Mouse (Mus musculus) thymus, adult 2 months (tissue): ENCODE results near the gene Gstm5. TPM values are rescaled to one million over a fixed set of nuclear protein-coding genes. Genes with fewer than 3 reads are reported as not detected.
"Not testable (repeated sequence)": the region's sequence is repeated elsewhere in the genome, so short reads cannot be mapped to it uniquely, and the experiment has no call there.

Source experiments
- DNase-seq: peaks from one replicate; pipeline ENCODE4 v3.0.0; 2021
- H3K27ac ChIP-seq: fragments of 200-500 bp; 2 replicates; pipeline ENCODE4 v1.5.1; 2012; ENCODE audit warnings: low read length, control low read depth; ENCODE audit not compliant: control insufficient read depth, insufficient read depth
- H3K27me3 ChIP-seq: fragments of 200-500 bp; 2 replicates; pipeline ENCODE4 v1.6.1; 2012; ENCODE audit warnings: mild to moderate bottlenecking, low read length, moderate library complexity, mixed read lengths; ENCODE audit not compliant: control insufficient read depth, insufficient read depth
- H3K36me3 ChIP-seq: fragments of 200-500 bp; 2 replicates; pipeline ENCODE4 v1.6.1; 2012; ENCODE audit warnings: mild to moderate bottlenecking, low read length, moderate library complexity; ENCODE audit not compliant: control insufficient read depth, insufficient read depth
- H3K4me1 ChIP-seq: fragments of 200-500 bp; replicated peaks from 2 replicates; pipeline ENCODE4 v1.6.1; 2012; ENCODE audit warnings: low read length; ENCODE audit not compliant: control insufficient read depth, insufficient read depth
- H3K4me3 ChIP-seq: fragments of 200-500 bp; 2 replicates; pipeline ENCODE4 v1.5.1; 2012; ENCODE audit warnings: mild to moderate bottlenecking, low read length, control low read depth, moderate library complexity; ENCODE audit not compliant: control insufficient read depth, insufficient read depth
- CTCF ChIP-seq: fragments of 200-500 bp; IDR thresholded peaks from 2 replicates; pipeline ENCODE4 v1.5.1; 2012; ENCODE audit warnings: mild to moderate bottlenecking, control low read depth, low read length, moderate library complexity, borderline replicate concordance; ENCODE audit not compliant: control insufficient read depth, poor library complexity, insufficient read depth; ENCODE audit errors: extremely low read depth
- POLR2A ChIP-seq: fragments of 200-500 bp; IDR thresholded peaks from 2 replicates; pipeline ENCODE4 v1.6.1; 2012; ENCODE audit warnings: mild to moderate bottlenecking, low read length, control low read depth, moderate library complexity; ENCODE audit not compliant: control insufficient read depth, poor library complexity, insufficient read depth; ENCODE audit errors: extremely low read depth
- WGBS: fragments of 180-500 bp; shearing (Covaris S2); methylation state at CpG from one replicate; pipeline ENCODE4 v1.1.7; 2018; 5-methylcytosine and 5-hydroxymethylcytosine counted together
- polyA plus RNA-seq: library from polyadenylated mRNA; depleted of rRNA; stranded (reverse); fragments of >200 nt; gene quantifications from 2 replicates; pipeline ENCODE4 v1.2.3, GENCODE M21; 2012

The Gstm5 gene
- polyA plus RNA-seq, 1 experiment = 6.2 TPM

GRCm38 (mm10) chr3:107852786-107853185, 42.8 kb upstream of the Gstm5 start:
- no peak for DNase-seq
- TF ChIP-seq POLR2A = no peak
- no peak for TF ChIP-seq CTCF
- Histone ChIP-seq H3K4me1 (no peaks in the 10 kb centered on the region), H3K27me3 (no peaks in the 10 kb centered on the region), H3K4me3 (no peak overlapping the region), H3K27ac (no peak overlapping the region), H3K36me3 (no peaks in the 10 kb centered on the region)
- 19% methylated on average over 7 of the region's 7 CpGs for WGBS

GRCm38 (mm10) chr3:107853232-107854181, 42.1 kb upstream of the Gstm5 start:
- TF ChIP-seq POLR2A = no peak
- no peak for TF ChIP-seq CTCF
- Histone ChIP-seq H3K4me1 (no peaks in the 10 kb centered on the region), H3K27ac (no peak overlapping the region), H3K27me3 (no peaks in the 10 kb centered on the region), H3K4me3 (no peak overlapping the region), H3K36me3 (no peaks in the 10 kb centered on the region)
- 57% methylated on average over 17 of the region's 17 CpGs for WGBS
- no peak for DNase-seq

- Histone ChIP-seq H3K4me3 (no peak overlapping the region), H3K4me1 (no peaks in the 10 kb centered on the region), H3K27me3 (no peaks in the 10 kb centered on the region), H3K36me3 (no peaks in the 10 kb centered on the region), H3K27ac (no peak overlapping the region)
- DNase-seq = no peak
- no peak for TF ChIP-seq CTCF
- no peak for TF ChIP-seq POLR2A
- 94% methylated on average over 13 of the region's 13 CpGs for WGBS
Measured at GRCm38 (mm10) chr3:107855368-107855767, 40.3 kb upstream of the Gstm5 start.

GRCm38 (mm10) chr3:107857646-107858045, 38.0 kb upstream of the Gstm5 start:
- Histone ChIP-seq H3K27ac (no peak overlapping the region), H3K4me1 (no peaks in the 10 kb centered on the region), H3K4me3 (no peak overlapping the region), H3K36me3 (no peaks in the 10 kb centered on the region), H3K27me3 (no peaks in the 10 kb centered on the region)
- no peak for DNase-seq
- 84% methylated on average over 6 of the region's 6 CpGs for WGBS
- TF ChIP-seq CTCF (no peak), POLR2A (no peak)

- H3K27me3 ChIP-seq, H3K36me3 ChIP-seq, H3K4me1 ChIP-seq, DNase-seq, H3K27ac ChIP-seq, H3K4me3 ChIP-seq: not testable (repeated sequence)
- WGBS = 91% methylated on average over 5 of the region's 5 CpGs
Measured at GRCm38 (mm10) chr3:107861483-107861882, 34.1 kb upstream of the Gstm5 start.

- H3K36me3 ChIP-seq = no peaks in the 10 kb centered on the region
- no peaks in the 10 kb centered on the region for H3K4me1 ChIP-seq
- H3K4me3 ChIP-seq = no peak overlapping the region
- no peak for DNase-seq
- 58% methylated on average over 2 of the region's 2 CpGs for WGBS
- TF ChIP-seq POLR2A (no peak), CTCF (no peak)
- no peak overlapping the region for H3K27ac ChIP-seq
- H3K27me3 ChIP-seq = no peaks in the 10 kb centered on the region
Measured at GRCm38 (mm10) chr3:107862471-107862870, 33.1 kb upstream of the Gstm5 start.

- 98% methylated on average over 5 of the region's 5 CpGs for WGBS
- no peak for DNase-seq
- Histone ChIP-seq H3K27ac (no peak overlapping the region), H3K4me1 (no peaks in the 10 kb centered on the region), H3K27me3 (no peaks in the 10 kb centered on the region), H3K4me3 (no peak overlapping the region), H3K36me3 (no peaks in the 10 kb centered on the region)
- TF ChIP-seq CTCF (no peak), POLR2A (no peak)
Measured at GRCm38 (mm10) chr3:107863471-107863870, 32.1 kb upstream of the Gstm5 start.
